Comparison of ENCODE assay signal across 9 mouse cellular contexts in genomic region chr9:123479876-123480252, GRCm38 (mm10). TPM values are rescaled to one million over a fixed set of nuclear protein-coding genes. Genes with fewer than 3 reads are reported as not detected.
DNase-seq lines count a peak whose midpoint lies in the region; ATAC-seq and TF ChIP-seq lines count a peak whose summit lies in the region.
"Had no signal": no experiment of that assay in that cellular context is flagged by ENCODE, and none has a peak within 500 bp of the region (broad histone marks: within the 10 kb centered on the region; RNA-seq: fewer than 3 reads in every experiment).

No protein-coding gene starts in this region.

- H3K27me3 ChIP-seq in heart, adult 2 months (ENCODE audit: control insufficient read depth, insufficient read depth, low read length): no peaks in the 10 kb centered on the region
- no peaks in the 10 kb centered on the region for H3K27me3 ChIP-seq in liver, embryonic 14.5 days (ENCODE audit: control insufficient read depth, insufficient read depth, low read length)

- no peak for TF ChIP-seq EP300 in heart, adult 2 months (IDR thresholded peaks at IDR 0.05; ENCODE audit: insufficient read depth, low read depth, low read length)
- TF ChIP-seq EP300 in liver, embryonic 14.5 days (IDR thresholded peaks at IDR 0.05; ENCODE audit: low read depth): no peak

- TF ChIP-seq CTCF in heart, adult 2 months (IDR thresholded peaks at IDR 0.05): no peak
- no peak for TF ChIP-seq CTCF in liver, embryonic 14.5 days (IDR thresholded peaks at IDR 0.05; ENCODE audit: low read depth)

- 56% methylated on average over 8 of the region's 8 CpGs for WGBS in heart, adult 2 months
- 85% methylated on average over 8 of the region's 8 CpGs for WGBS in liver, embryonic 14.5 days (ENCODE audit: insufficient replicate concordance)

- peaks cover 28% of the 10 kb centered on the region for H3K4me1 ChIP-seq in heart, adult 2 months (ENCODE audit: control insufficient read depth, insufficient read depth, low read length)
- peaks cover 40 to 51% of the 10 kb centered on the region in 2 experiments for H3K4me1 ChIP-seq in liver, embryonic 14.5 days (replicated peaks; ENCODE audit: control insufficient read depth in 2 of 2, insufficient read depth in 2 of 2, low read length in 1 of 2)

- intact Hi-C loops in heart, adult 2 months (cut with DNase I): loop anchor here (2.0 kb wide), 3 partner anchors 25 to 43 kb away; no protein-coding TSS in a partner anchor

- H3K27ac ChIP-seq in heart, adult 2 months: peak overlapping the region; percentile 92
- H3K27ac ChIP-seq in liver, embryonic 14.5 days: peak overlapping the region; percentile 76

- peak overlapping the region; percentile 74 for H3K9ac ChIP-seq in heart, adult 2 months (ENCODE audit: low read depth, low read length)
- H3K9ac ChIP-seq in liver, embryonic 14.5 days (replicated peaks): peak overlapping the region; percentile 80

- peaks cover 29% of the 10 kb centered on the region for H3K36me3 ChIP-seq in heart, adult 2 months (ENCODE audit: control insufficient read depth, insufficient read depth, low read length)
- H3K36me3 ChIP-seq in liver, embryonic 14.5 days (replicated peaks; ENCODE audit: control insufficient read depth, insufficient read depth, low read depth): peaks cover 19% of the 10 kb centered on the region

- ATAC-seq in liver, embryonic 14.5 days (ENCODE audit: insufficient read depth): no peak

- DNase-seq in heart, adult 2 months: no peak
- no peak for DNase-seq in heart, adult 18-20 months
- peak; percentile 16 for DNase-seq in thymus, postnatal 4 days
- DNase-seq in thymus, postnatal 0 days (ENCODE audit: low spot score): no peak
- no peak for DNase-seq in liver, embryonic 14.5 days (ENCODE audit: low read depth in 3 of 3, low spot score in 3 of 3)
- no peak for DNase-seq in urinary bladder, adult 18-20 months (ENCODE audit: low spot score in 2 of 2)
- no peak for DNase-seq in layer of hippocampus, postnatal 36 days
- DNase-seq in cerebellum, postnatal 25 days: no peak
- DNase-seq: cerebellum, adult 18-20 months had no signal

- TF ChIP-seq POLR2A in heart, adult 2 months (IDR thresholded peaks at IDR 0.05; ENCODE audit: insufficient read depth, low read depth, low read length): no peak

- H3K4me3 ChIP-seq in heart, adult 2 months: peak overlapping the region; percentile 84
- peak overlapping the region; percentile 71 to 72 for H3K4me3 ChIP-seq in liver, embryonic 14.5 days (ENCODE audit: insufficient read depth in 1 of 2, low read depth in 2 of 2, low read length in 2 of 2)

- H3K9me3 ChIP-seq in liver, embryonic 14.5 days (ENCODE audit: control insufficient read depth, low read length): no peaks in the 10 kb centered on the region

- H3K79me2 ChIP-seq in heart, adult 2 months (replicated peaks; ENCODE audit: control insufficient read depth, insufficient read depth, low read length): peaks cover 4% of the 10 kb centered on the region

- peak overlapping the region; percentile 78 for H3K4me2 ChIP-seq in liver, embryonic 14.5 days (ENCODE audit: low read depth)

RNA-seq across cellular contexts. Expression of gene Limd1, which starts 1.4 kb away (rescaled TPM):
- 10 to 100 TPM; 33.7 to 48.9 TPM for total RNA-seq in heart, adult 2 months (2021)
- 34.6 and 50.0 TPM in 2 replicates for polyA plus RNA-seq in heart, adult 2 months (2012; rRNA removed)
- total RNA-seq in heart, adult 18-20 months (2021): 10 to 100 TPM; 32.8 to 37.1 TPM
- polyA plus RNA-seq in thymus, postnatal 0 days (2015; fragmentation: Nextera tagmentation; extraction: Ambion mirVana): 33.6 and 33.7 TPM in 2 replicates
- polyA plus RNA-seq in liver, embryonic 14.5 days (2012; rRNA removed): 10.7 and 12.7 TPM in 2 replicates
- polyA plus RNA-seq in liver, embryonic 14.5 days (2014; fragmentation: Nextera tagmentation; extraction: Ambion mirVana): 23.2 and 24.2 TPM in 2 replicates
- total RNA-seq in layer of hippocampus, postnatal 36 days (2021): 1 to 10 TPM; 7.5 to 7.7 TPM

RNA-seq across cellular contexts. Expression of gene Sacm1l, which starts 49.7 kb away (rescaled TPM):
- 10 to 100 TPM; 35.4 to 36.8 TPM for total RNA-seq in heart, adult 2 months (2021)
- polyA plus RNA-seq in heart, adult 2 months (2012; rRNA removed): 8.3 and 18.9 TPM in 2 replicates
- 10 to 100 TPM; 35.2 to 35.4 TPM for total RNA-seq in heart, adult 18-20 months (2021)
- 46.7 and 47.3 TPM in 2 replicates for polyA plus RNA-seq in thymus, postnatal 0 days (2015; fragmentation: Nextera tagmentation; extraction: Ambion mirVana)
- 6.6 and 9.9 TPM in 2 replicates for polyA plus RNA-seq in liver, embryonic 14.5 days (2012; rRNA removed)
- polyA plus RNA-seq in liver, embryonic 14.5 days (2014; fragmentation: Nextera tagmentation; extraction: Ambion mirVana): 25.8 and 28.7 TPM in 2 replicates
- 10 to 100 TPM; 59.3 to 63.7 TPM for total RNA-seq in layer of hippocampus, postnatal 36 days (2021)
